Mouse (Mus musculus) T-cell, adult 66 days (primary cell): ENCODE results near the gene Snap25. TPM values are rescaled to one million over a fixed set of nuclear protein-coding genes. Genes with fewer than 3 reads are reported as not detected.

Experiments
- total RNA-seq, 2 experiments: library from RNA; stranded (reverse); gene quantifications; 3 replicates in 1 of 2; 4 replicates in 1 of 2; pipeline ENCODE4 v1.2.4; 2023

Snap25 gene
- not detected for total RNA-seq

GRCm38 (mm10) chr2:136713299-136713758 lies at the start of gene Snap25:
Gene Snap25 (plus strand): TSS chr2:136713453.

Other genes with a start within 250 kb of the Snap25 start
- not detected for gene Ankef1, start 211.5 kb upstream of the Snap25 start, total RNA-seq
- gene AL731706.2, start 172.2 kb downstream of the Snap25 start, total RNA-seq, result 10 to 100 TPM in 1 of 2 experiments, not detected in 1; 25.0 TPM
- gene Slx4ip, start 177.8 kb downstream of the Snap25 start, total RNA-seq, result 10 to 100 TPM in 1 of 2 experiments, 1 to 10 TPM in 1; 9.3 to 11.2 TPM
- 1 to 10 TPM; 5.2 to 9.8 TPM for gene AL731706.1, start 177.9 kb downstream of the Snap25 start, total RNA-seq
- 10 to 100 TPM in 1 of 2 experiments, 1 to 10 TPM in 1; 9.4 to 10.5 TPM for gene Mkks, start 177.9 kb downstream of the Snap25 start, total RNA-seq